Mouse (Mus musculus) left cerebral cortex, adult 2 months (tissue): ENCODE measurements around the gene Clec4g. TPM values are rescaled to one million over a fixed set of nuclear protein-coding genes. Genes with fewer than 3 reads are reported as not detected.
A peak's percentile ranks its signal among the peaks of the same experiment; 100 is the strongest.

ENCODE experiments used
- DNase-seq, 2 experiments: peaks; one replicate each; pipeline ENCODE4 v3.0.0; 2021 to 2022; ENCODE audit warnings: low spot score in 2 of 2, mixed read lengths in 1 of 2; ENCODE audit errors: extremely low spot score in 1 of 2
- H3K27ac ChIP-seq: fragments of 200-600 bp; 2 replicates; pipeline ENCODE4 v1.8.1; 2022
- H3K4me3 ChIP-seq: fragments of 200-600 bp; 2 replicates; pipeline ENCODE4 v1.8.1; 2022
- CTCF ChIP-seq: fragments of 200-600 bp; IDR thresholded peaks from 2 replicates; pipeline ENCODE4 v1.8.1; 2022; ENCODE audit warnings: antibody characterized with exemption, mild to moderate bottlenecking, moderate library complexity
- intact Hi-C: fragments of 180-260 bp; cut with DNase I; formaldehyde crosslinking; loops from one replicate; pipeline ENCODE4 v1.15.1; 2025
- total RNA-seq, 2 experiments: library from RNA; stranded (reverse); gene quantifications; 2 replicates each; pipeline ENCODE4 v1.2.3; 2021

Gene Clec4g
- total RNA-seq, 2 experiments from 2014 or later, result not detected

- intact Hi-C loops, result loop anchor here (10.0 kb wide), 1 partner anchor 322 kb away; the partner anchor contains the start of gene A430078G23Rik
- peak overlapping the region; percentile 67 for H3K4me3 ChIP-seq
- DNase-seq, result no peak
- TF ChIP-seq CTCF, result no peak
- H3K27ac ChIP-seq, result peak overlapping the region; percentile 91
These were observed 43.4 kb downstream of the Clec4g start for GRCm38 (mm10) chr8:3676993-3677579.

GRCm38 (mm10) chr8:3676131-3676992 lies 44.1 kb downstream of the Clec4g start, which contains the start of gene Trappc5:
Gene Trappc5, plus strand, starts transcription at chr8:3676299.
- peak; percentile 94 to 98 for DNase-seq
- intact Hi-C loops, result loop anchor here (10.0 kb wide), 1 partner anchor 322 kb away; the partner anchor contains the start of gene A430078G23Rik
- no peak; the same call in none of the 2 replicates for TF ChIP-seq CTCF
- peak within 1 kb of the TSS; percentile 91 for H3K27ac ChIP-seq
- peak within 1 kb of the TSS; percentile 67 for H3K4me3 ChIP-seq

- DNase-seq, result no peak
- no peak for TF ChIP-seq CTCF
- Histone ChIP-seq H3K4me3 (no peak overlapping the region), H3K27ac (no peak overlapping the region)
- intact Hi-C loops, result loop anchor here (10.0 kb wide), 1 partner anchor 320 kb away; the partner anchor contains the start of gene A430078G23Rik
These were observed 45.8 kb downstream of the Clec4g start for GRCm38 (mm10) chr8:3674671-3675070.

GRCm38 (mm10) chr8:3671980-3672491 lies 48.4 kb downstream of the Clec4g start, which contains the start of gene Fcor:
Gene Fcor, minus strand, starts transcription at chr8:3672362.
- peak; percentile 86 to 92 for DNase-seq
- peak within 1 kb of the TSS; percentile 91 for H3K27ac ChIP-seq
- TF ChIP-seq CTCF, result peak; percentile 92
- intact Hi-C loops, result loop anchor here (1.0 to 10.0 kb wide), 5 partner anchors 27 to 317 kb away; partner anchors contain the start of gene A430078G23Rik
- peak within 1 kb of the TSS; percentile 62 for H3K4me3 ChIP-seq

- DNase-seq, result no peak
- intact Hi-C loops, result loop anchor here (10.0 kb wide), 1 partner anchor 316 kb away; the partner anchor contains the start of gene A430078G23Rik
- no peak overlapping the region for H3K27ac ChIP-seq
- no peak overlapping the region for H3K4me3 ChIP-seq
- TF ChIP-seq CTCF, result no peak
These were observed 50.1 kb downstream of the Clec4g start for GRCm38 (mm10) chr8:3670388-3670787.

GRCm38 (mm10) chr8:3665507-3665906 lies 54.9 kb downstream of the Clec4g start, which contains the start of gene Mcemp1:
Gene Mcemp1, plus strand, starts transcription at chr8:3665754.
- no peak for TF ChIP-seq CTCF
- no peak within 1 kb of the TSS for H3K4me3 ChIP-seq
- H3K27ac ChIP-seq, result no peak within 1 kb of the TSS
- intact Hi-C loops, result no loop called here
- DNase-seq, result no peak

- H3K27ac ChIP-seq, result no peak overlapping the region
- intact Hi-C loops, result no loop called here
- no peak for DNase-seq
- TF ChIP-seq CTCF, result no peak
- H3K4me3 ChIP-seq, result no peak overlapping the region
These were observed 56.0 kb downstream of the Clec4g start for GRCm38 (mm10) chr8:3664405-3664804.

- DNase-seq, result no peak
- no peak for TF ChIP-seq CTCF
- Histone ChIP-seq H3K27ac (no peak overlapping the region), H3K4me3 (no peak overlapping the region)
- intact Hi-C loops, result no loop called here
These were observed 59.6 kb downstream of the Clec4g start for GRCm38 (mm10) chr8:3660889-3661288.

Other genes starting within 250 kb of the Clec4g start
- gene Tex45, start 249.8 kb downstream of the Clec4g start, total RNA-seq, result under 1 TPM in 1 of 2 experiments, not detected in 1; 0.23 TPM
- 10 to 100 TPM; 32.4 to 34.8 TPM for gene Zfp358, start 227.5 kb downstream of the Clec4g start, total RNA-seq
- 10 to 100 TPM; 90.6 to 96.1 TPM for gene Mcoln1, start 220.2 kb downstream of the Clec4g start, total RNA-seq
- gene Pnpla6, start 205.3 kb downstream of the Clec4g start, total RNA-seq, result 10 to 100 TPM; 76.5 to 86.0 TPM
- not detected for gene C330021F23Rik, start 152.7 kb downstream of the Clec4g start, total RNA-seq
- gene Camsap3, start 133.4 kb downstream of the Clec4g start, total RNA-seq, result 10 to 100 TPM; 33.6 to 35.4 TPM
- gene Xab2, start 99.3 kb downstream of the Clec4g start, total RNA-seq, result 10 to 100 TPM; 37.3 to 38.4 TPM
- gene Pet100, start 99.1 kb downstream of the Clec4g start, total RNA-seq, result 10 to 100 TPM; 72.8 to 84.1 TPM
- gene Pcp2, start 95.1 kb downstream of the Clec4g start, total RNA-seq, result not detected
- gene Stxbp2, start 89.7 kb downstream of the Clec4g start, total RNA-seq, result 10 to 100 TPM; 50.7 to 65.6 TPM
- gene Retn, start 64.9 kb downstream of the Clec4g start, total RNA-seq, result 1 to 10 TPM in 1 of 2 experiments, under 1 TPM in 1; 0.79 to 1.2 TPM
- gene Mcemp1, start 54.9 kb downstream of the Clec4g start, total RNA-seq, result under 1 TPM; 0.23 to 0.37 TPM
- gene Fcor, start 48.3 kb downstream of the Clec4g start, total RNA-seq, result 10 to 100 TPM; 10.8 to 14.2 TPM
- 10 to 100 TPM; 26.4 to 27.2 TPM for gene Trappc5, start 44.4 kb downstream of the Clec4g start, total RNA-seq
- not detected for gene Fcer2a, start 26.5 kb downstream of the Clec4g start, total RNA-seq
- 1 to 10 TPM in 1 of 2 experiments, under 1 TPM in 1; 0.54 to 1.5 TPM for gene Cd209a, start 28.3 kb upstream of the Clec4g start, total RNA-seq
- gene Cd209e, start 133.7 kb upstream of the Clec4g start, total RNA-seq, result not detected
- not detected for gene Cd209d, start 157.9 kb upstream of the Clec4g start, total RNA-seq
- gene Cd209b, start 206.2 kb upstream of the Clec4g start, total RNA-seq, result 1 to 10 TPM in 1 of 2 experiments, under 1 TPM in 1; 0.91 to 1.0 TPM
- under 1 TPM; 0.30 to 0.34 TPM for gene Cd209c, start 234.1 kb upstream of the Clec4g start, total RNA-seq